Mouse (Mus musculus): ENCODE results near the gene Ift172. TPM values are rescaled to one million over a fixed set of nuclear protein-coding genes. Genes with fewer than 3 reads are reported as not detected.
"Not testable (repeated sequence)": the region's sequence is repeated elsewhere in the genome, so short reads cannot be mapped to it uniquely, and the experiment has no call there.

The Ift172 gene
- polyA plus RNA-seq, 1 experiment, result not detected

- H3K4me3 ChIP-seq (ENCODE audit: insufficient read depth, low read depth, low read length), result no peak overlapping the region
- no peak overlapping the region for H3K27ac ChIP-seq (ENCODE audit: insufficient read depth, low read depth, low read length)
- WGBS, result 82% methylated on average over 1 of the region's 1 CpGs
- TF ChIP-seq CTCF (IDR thresholded peaks at IDR 0.05; ENCODE audit: insufficient read depth, low read depth, low read length) (no peak), POLR2A (IDR thresholded peaks at IDR 0.05; ENCODE audit: insufficient read depth, low read depth, low read length) (no peak)
- no peaks in the 10 kb centered on the region for H3K4me1 ChIP-seq (ENCODE audit: control insufficient read depth, insufficient read depth, low read length)
Observed at GRCm38 (mm10) chr5:31226641-31227040, 64.3 kb downstream of the Ift172 start.

GRCm38 (mm10) chr5:31222696-31223095, 68.2 kb downstream of the Ift172 start:
- Histone ChIP-seq H3K27ac (ENCODE audit: insufficient read depth, low read depth, low read length) (no peak overlapping the region), H3K4me3 (ENCODE audit: insufficient read depth, low read depth, low read length) (no peak overlapping the region), H3K4me1 (ENCODE audit: control insufficient read depth, insufficient read depth, low read length) (0 out of 2 replicates have a peak, but pooled peaks cover 2% of the 10 kb centered on the region)
- no peak for TF ChIP-seq POLR2A (IDR thresholded peaks at IDR 0.05; ENCODE audit: insufficient read depth, low read depth, low read length)
- no peak for TF ChIP-seq CTCF (IDR thresholded peaks at IDR 0.05; ENCODE audit: insufficient read depth, low read depth, low read length)
- 93% methylated on average over 9 of the region's 9 CpGs for WGBS

GRCm38 (mm10) chr5:31221304-31221945, 69.5 kb downstream of the Ift172 start:
- peak overlapping the region; percentile 97 for H3K4me3 ChIP-seq (ENCODE audit: insufficient read depth, low read depth, low read length)
- 0 out of 2 replicates have a peak, but pooled peaks cover 2% of the 10 kb centered on the region for H3K4me1 ChIP-seq (ENCODE audit: control insufficient read depth, insufficient read depth, low read length)
- 8% methylated on average over 11 of the region's 11 CpGs for WGBS
- TF ChIP-seq CTCF (IDR thresholded peaks at IDR 0.05; ENCODE audit: insufficient read depth, low read depth, low read length) (no peak), POLR2A (IDR thresholded peaks at IDR 0.05; ENCODE audit: insufficient read depth, low read depth, low read length) (no peak)
- peak overlapping the region; percentile 54; the same call in 1 of the 2 replicates for H3K27ac ChIP-seq (ENCODE audit: insufficient read depth, low read depth, low read length)

GRCm38 (mm10) chr5:31220448-31221303, 70.2 kb downstream of the Ift172 start, which contains the start of gene Ppm1g:
Ppm1g (minus strand) TSS chr5:31220687.
- under 1% methylated on average over 68 of the region's 70 CpGs for WGBS
- TF ChIP-seq POLR2A (IDR thresholded peaks at IDR 0.05; ENCODE audit: insufficient read depth, low read depth, low read length), result peak; percentile 95
- no peak for TF ChIP-seq CTCF (IDR thresholded peaks at IDR 0.05; ENCODE audit: insufficient read depth, low read depth, low read length)
- peak within 1 kb of the TSS; percentile 97 for H3K4me3 ChIP-seq (ENCODE audit: insufficient read depth, low read depth, low read length)
- H3K4me1 ChIP-seq (ENCODE audit: control insufficient read depth, insufficient read depth, low read length), result 0 out of 2 replicates have a peak, but pooled peaks cover 2% of the 10 kb centered on the region
- H3K27ac ChIP-seq (ENCODE audit: insufficient read depth, low read depth, low read length), result peak within 1 kb of the TSS; percentile 64

GRCm38 (mm10) chr5:31219911-31220447, 70.9 kb downstream of the Ift172 start:
- TF ChIP-seq POLR2A (IDR thresholded peaks at IDR 0.05; ENCODE audit: insufficient read depth, low read depth, low read length) (no peak), CTCF (IDR thresholded peaks at IDR 0.05; ENCODE audit: insufficient read depth, low read depth, low read length) (no peak)
- H3K4me1 ChIP-seq (ENCODE audit: control insufficient read depth, insufficient read depth, low read length), result 0 out of 2 replicates have a peak, but pooled peaks cover 2% of the 10 kb centered on the region
- H3K27ac ChIP-seq (ENCODE audit: insufficient read depth, low read depth, low read length), result peak overlapping the region; percentile 64
- WGBS, result under 1% methylated on average over 40 of the region's 40 CpGs
- H3K4me3 ChIP-seq (ENCODE audit: insufficient read depth, low read depth, low read length), result peak overlapping the region; percentile 97

GRCm38 (mm10) chr5:31219474-31219873, 71.4 kb downstream of the Ift172 start:
- no peak overlapping the region for H3K27ac ChIP-seq (ENCODE audit: insufficient read depth, low read depth, low read length)
- whole genome bisulfite sequencing, result 1% methylated on average over 11 of the region's 11 CpGs
- H3K4me3 ChIP-seq (ENCODE audit: insufficient read depth, low read depth, low read length), result peak overlapping the region; percentile 97
- TF ChIP-seq CTCF (IDR thresholded peaks at IDR 0.05; ENCODE audit: insufficient read depth, low read depth, low read length) (no peak), POLR2A (IDR thresholded peaks at IDR 0.05; ENCODE audit: insufficient read depth, low read depth, low read length) (no peak)
- 0 out of 2 replicates have a peak, but pooled peaks cover 2% of the 10 kb centered on the region for H3K4me1 ChIP-seq (ENCODE audit: control insufficient read depth, insufficient read depth, low read length)

- no peak for TF ChIP-seq POLR2A (IDR thresholded peaks at IDR 0.05; ENCODE audit: insufficient read depth, low read depth, low read length)
- no peak for TF ChIP-seq CTCF (IDR thresholded peaks at IDR 0.05; ENCODE audit: insufficient read depth, low read depth, low read length)
- H3K4me1 ChIP-seq (ENCODE audit: control insufficient read depth, insufficient read depth, low read length), result 0 out of 2 replicates have a peak, but pooled peaks cover 2% of the 10 kb centered on the region
- H3K4me3 ChIP-seq (ENCODE audit: insufficient read depth, low read depth, low read length), result no peak overlapping the region
- H3K27ac ChIP-seq (ENCODE audit: insufficient read depth, low read depth, low read length), result no peak overlapping the region
- 3% methylated on average over 2 of the region's 2 CpGs for WGBS
Observed at GRCm38 (mm10) chr5:31219070-31219469, 71.8 kb downstream of the Ift172 start.

- 57% methylated on average over 7 of the region's 7 CpGs for WGBS
- H3K27ac ChIP-seq (ENCODE audit: insufficient read depth, low read depth, low read length), result no peak overlapping the region
- no peak for TF ChIP-seq POLR2A (IDR thresholded peaks at IDR 0.05; ENCODE audit: insufficient read depth, low read depth, low read length)
- no peak for TF ChIP-seq CTCF (IDR thresholded peaks at IDR 0.05; ENCODE audit: insufficient read depth, low read depth, low read length)
- H3K4me1 ChIP-seq (ENCODE audit: control insufficient read depth, insufficient read depth, low read length), result 0 out of 2 replicates have a peak, but pooled peaks cover 2% of the 10 kb centered on the region
- no peak overlapping the region for H3K4me3 ChIP-seq (ENCODE audit: insufficient read depth, low read depth, low read length)
Observed at GRCm38 (mm10) chr5:31218294-31218693, 72.6 kb downstream of the Ift172 start.

GRCm38 (mm10) chr5:31216554-31216953, 74.4 kb downstream of the Ift172 start:
- H3K4me1 ChIP-seq (ENCODE audit: control insufficient read depth, insufficient read depth, low read length); H3K27ac ChIP-seq (ENCODE audit: insufficient read depth, low read depth, low read length); H3K4me3 ChIP-seq (ENCODE audit: insufficient read depth, low read depth, low read length): not testable (repeated sequence)
- 82% methylated on average over 6 of the region's 6 CpGs for WGBS

Measured in olfactory bulb, adult 2 months (tissue).